ENCODE assay signal across 11 mouse cellular contexts in the genomic region with DNA sequence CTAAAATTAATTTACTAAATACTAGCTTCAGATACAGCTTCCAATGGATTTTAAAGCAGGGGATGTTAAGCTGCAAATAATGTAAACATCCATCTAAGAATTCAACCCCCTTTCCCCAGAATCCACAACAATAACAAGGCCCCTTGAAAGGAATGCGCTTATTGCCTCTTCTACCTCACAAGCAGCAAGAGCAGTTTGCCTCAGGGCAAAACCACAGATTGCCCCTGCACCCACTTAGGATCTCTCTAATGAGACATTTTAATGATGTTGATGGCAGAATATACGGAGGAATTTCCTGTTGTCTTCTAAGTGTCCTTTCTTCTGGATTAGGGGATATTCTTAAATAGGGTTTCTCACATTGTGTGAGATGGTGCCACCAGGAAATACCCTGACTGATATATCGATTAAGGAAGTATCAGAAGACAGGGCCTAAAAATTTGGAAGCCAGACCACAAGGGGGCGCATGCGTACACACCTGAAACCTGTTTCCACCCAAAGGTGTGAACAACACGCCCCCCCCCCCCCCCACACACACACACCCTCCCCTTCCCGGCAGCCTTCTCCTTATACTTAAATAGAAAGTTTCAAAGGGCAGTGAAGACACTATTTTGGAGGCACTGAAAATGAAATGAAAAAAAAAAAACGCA. TPM values are rescaled to one million over a fixed set of nuclear protein-coding genes. Genes with fewer than 3 reads are reported as not detected.
A peak's percentile ranks its signal among the peaks of the same experiment; 100 is the strongest.
DNase-seq lines count a peak whose midpoint lies in the region; ATAC-seq and TF ChIP-seq lines count a peak whose summit lies in the region.
"Had no signal": no experiment of that assay in that cellular context is flagged by ENCODE, and none has a peak within 500 bp of the region (broad histone marks: within the 10 kb centered on the region; RNA-seq: fewer than 3 reads in every experiment).

No protein-coding gene starts in this region.

- TF ChIP-seq CTCF in gastrocnemius, adult 2 months (IDR thresholded peaks at IDR 0.05) = peak; percentile 38

- H3K4me3 ChIP-seq in gastrocnemius, adult 2 months = peak overlapping the region; percentile 54
- H3K4me3 ChIP-seq: forebrain, embryonic 12.5 days had no signal

- no peak for ATAC-seq in inflammation-experienced regulatory T-cells, adult 6 months
- no peak for ATAC-seq in erythroblast, adult 5-6 weeks (replicated peaks; ENCODE audit: low FRiP score, poor library complexity, severe bottlenecking)

- intact Hi-C loops in gastrocnemius, adult 2 months (cut with DNase I) = no loop called here

- H3K27ac ChIP-seq in gastrocnemius, adult 2 months = peak overlapping the region; percentile 75
- H3K27ac ChIP-seq: forebrain, embryonic 12.5 days; macrophage had no signal

- DNase-seq in gastrocnemius, adult 2 months = peak; percentile 21
- DNase-seq in gastrocnemius, postnatal 10 days = no peak
- DNase-seq in thymus, postnatal 36 days = peak; percentile 4 to 5
- no peak for DNase-seq in thymus, postnatal 0 days (ENCODE audit: low spot score)
- peak; percentile 68 for DNase-seq in forelimb bud, embryonic 11.5 days (ENCODE audit: low read depth, low spot score)
- no peak for DNase-seq in left cerebral cortex, adult 18-20 months (ENCODE audit: low spot score in 2 of 2)

RNA-seq across cellular contexts. Expression of a gene that starts 2.7 kb away (rescaled TPM):
- total RNA-seq in gastrocnemius, adult 2 months (2021) = 10 to 100 TPM in 1 of 2 experiments, 1 to 10 TPM in 1; 7.4 to 22.7 TPM
- total RNA-seq in gastrocnemius, postnatal 10 days (2021) = 10 to 100 TPM; 71.2 to 92.0 TPM
- polyA plus RNA-seq in thymus, postnatal 0 days (2015; fragmentation: Nextera tagmentation; extraction: Ambion mirVana) = 25.0 and 27.2 TPM in 2 replicates
- not detected for polyA plus RNA-seq in inflammation-experienced regulatory T-cells, adult 6 months (2017; shearing (Covaris generic))
- 1 to 10 TPM; 2.0 to 2.1 TPM for total RNA-seq in left cerebral cortex, adult 18-20 months (2021)
- total RNA-seq in erythroblast, adult 5-6 weeks (2015; ENCODE audit: low replicate concordance) = not detected in 2 replicates
- total RNA-seq in erythroblast, adult 5-6 weeks (2017; ENCODE audit: low replicate concordance) = not detected in 2 replicates
- polyA plus RNA-seq: G1E, macrophage had no signal

RNA-seq across cellular contexts. Expression of a gene that starts 39.1 kb away (rescaled TPM):
- 10 to 100 TPM in 1 of 2 experiments, 1 to 10 TPM in 1; 4.0 to 28.1 TPM for total RNA-seq in gastrocnemius, adult 2 months (2021)
- 10 to 100 TPM; 64.0 to 76.7 TPM for total RNA-seq in gastrocnemius, postnatal 10 days (2021)
- polyA plus RNA-seq in thymus, postnatal 0 days (2015; fragmentation: Nextera tagmentation; extraction: Ambion mirVana) = 0.57 and 1.0 TPM in 2 replicates
- polyA plus RNA-seq in inflammation-experienced regulatory T-cells, adult 6 months (2017; shearing (Covaris generic)) = not detected
- not detected for total RNA-seq in left cerebral cortex, adult 18-20 months (2021)
- total RNA-seq in erythroblast, adult 5-6 weeks (2015; ENCODE audit: low replicate concordance) = not detected in 2 replicates
- not detected in 2 replicates for total RNA-seq in erythroblast, adult 5-6 weeks (2017; ENCODE audit: low replicate concordance)
- polyA plus RNA-seq: G1E, macrophage had no signal

Comparison
In these comparisons a context has a peak if more than half of its experiments do, and no peak if none do; other contexts are left out.
1. DNase-seq: peak in gastrocnemius, adult 2 months (single experiment), thymus, postnatal 36 days (2 of 2) and forelimb bud, embryonic 11.5 days (single experiment); none in gastrocnemius, postnatal 10 days (single experiment), thymus, postnatal 0 days (single experiment) and left cerebral cortex, adult 18-20 months (0 of 2).
2. RNA of a gene that starts 39.1 kb away (total RNA-seq): 64.0 to 76.7 TPM in gastrocnemius, postnatal 10 days and 4.0 to 28.1 TPM in gastrocnemius, adult 2 months; not detected in left cerebral cortex, adult 18-20 months and not detected in erythroblast, adult 5-6 weeks; every median in the first group is over 4 times any median in the second.